Mouse (Mus musculus) mammary gland, adult 2 months (tissue): ENCODE measurements around the gene 2310057N15Rik. TPM values are rescaled to one million over a fixed set of nuclear protein-coding genes. Genes with fewer than 3 reads are reported as not detected.

Source experiments
- polyA plus RNA-seq: library from polyadenylated mRNA; depleted of rRNA; stranded (reverse); fragments of >200 nt; gene quantifications from 2 replicates; pipeline ENCODE4 v1.2.3, GENCODE M21; 2012; ENCODE audit warnings: low replicate concordance; rRNA removed

The 2310057N15Rik gene
- not detected in 2 replicates for polyA plus RNA-seq

GRCm38 (mm10) chr16:88774106-88774505 is at the start of gene 2310057N15Rik:
Gene 2310057N15Rik (minus strand): TSS chr16:88774206.

GRCm38 (mm10) chr16:88820066-88820465 is 46.1 kb upstream of the 2310057N15Rik start, which contains the start of gene Krtap15:
Gene Krtap15 (plus strand): TSS chr16:88820215.

GRCm38 (mm10) chr16:88811827-88812226 is 37.8 kb upstream of the 2310057N15Rik start, which contains the start of gene Gm20741:
Gene Gm20741 (minus strand): TSS chr16:88812220.

GRCm38 (mm10) chr16:88777596-88777995 is 3.6 kb upstream of the 2310057N15Rik start, which contains the start of gene Gm5965:
Gene Gm5965 (plus strand): TSS chr16:88777896.

GRCm38 (mm10) chr16:88758547-88758946 is 15.5 kb downstream of the 2310057N15Rik start, which contains the start of gene 2310034C09Rik:
Gene 2310034C09Rik (plus strand): TSS chr16:88758847.

GRCm38 (mm10) chr16:88751535-88751934 is 22.5 kb downstream of the 2310057N15Rik start, which contains the start of gene Krtap13:
Gene Krtap13 (minus strand): TSS chr16:88751635.

GRCm38 (mm10) chr16:88728812-88729275 is 45.2 kb downstream of the 2310057N15Rik start, which contains the start of gene Krtap13-1:
Gene Krtap13-1 (plus strand): TSS chr16:88728862.

Other genes starting within 250 kb of the 2310057N15Rik start
- gene Cldn8, start 211.0 kb downstream of the 2310057N15Rik start, polyA plus RNA-seq: 2.8 and 4.9 TPM in 2 replicates
- not detected in 2 replicates for gene Krtap24-1, start 161.9 kb downstream of the 2310057N15Rik start, polyA plus RNA-seq
- gene 2310079G19Rik, start 146.5 kb downstream of the 2310057N15Rik start, polyA plus RNA-seq: not detected in 2 replicates
- gene Krtap26-1, start 126.4 kb downstream of the 2310057N15Rik start, polyA plus RNA-seq: not detected in 2 replicates
- gene Krtap27-1, start 102.5 kb downstream of the 2310057N15Rik start, polyA plus RNA-seq: not detected in 2 replicates
- not detected in 2 replicates for gene 2310061N02Rik, start 66.2 kb downstream of the 2310057N15Rik start, polyA plus RNA-seq
- gene Krtap13-1, start 45.3 kb downstream of the 2310057N15Rik start, polyA plus RNA-seq: not detected in 2 replicates
- gene Krtap13, start 22.6 kb downstream of the 2310057N15Rik start, polyA plus RNA-seq: not detected in 2 replicates
- gene 2310034C09Rik, start 15.4 kb downstream of the 2310057N15Rik start, polyA plus RNA-seq: not detected in 2 replicates
- gene Gm5965, start 3.7 kb upstream of the 2310057N15Rik start, polyA plus RNA-seq: not detected in 2 replicates
- gene Gm20741, start 38.0 kb upstream of the 2310057N15Rik start, polyA plus RNA-seq: not detected in 2 replicates
- not detected in 2 replicates for gene Krtap15, start 46.0 kb upstream of the 2310057N15Rik start, polyA plus RNA-seq
- not detected in 2 replicates for gene Krtap14, start 51.9 kb upstream of the 2310057N15Rik start, polyA plus RNA-seq
- not detected in 2 replicates for gene Krtap19-1, start 95.2 kb upstream of the 2310057N15Rik start, polyA plus RNA-seq
- gene Krtap19-2, start 100.1 kb upstream of the 2310057N15Rik start, polyA plus RNA-seq: not detected in 2 replicates
- gene Krtap19-3, start 103.8 kb upstream of the 2310057N15Rik start, polyA plus RNA-seq: not detected in 2 replicates
- gene Krtap19-4, start 110.9 kb upstream of the 2310057N15Rik start, polyA plus RNA-seq: not detected in 2 replicates
- not detected in 2 replicates for gene Krtap19-5, start 122.3 kb upstream of the 2310057N15Rik start, polyA plus RNA-seq
- gene Krtap19-9b, start 158.1 kb upstream of the 2310057N15Rik start, polyA plus RNA-seq: not detected in 2 replicates
- gene Krtap16-3, start 188.7 kb upstream of the 2310057N15Rik start, polyA plus RNA-seq: not detected in 2 replicates
- gene Krtap22-2, start 236.6 kb upstream of the 2310057N15Rik start, polyA plus RNA-seq: not detected in 2 replicates
- gene Gm10229, start 241.1 kb upstream of the 2310057N15Rik start, polyA plus RNA-seq: not detected in 2 replicates